Mouse (Mus musculus): ENCODE measurements around the gene Dip2b. TPM values are rescaled to one million over a fixed set of nuclear protein-coding genes. Genes with fewer than 3 reads are reported as not detected.

The Dip2b gene
- polyA plus RNA-seq, 1 experiment: 40.4 TPM

DNA sequence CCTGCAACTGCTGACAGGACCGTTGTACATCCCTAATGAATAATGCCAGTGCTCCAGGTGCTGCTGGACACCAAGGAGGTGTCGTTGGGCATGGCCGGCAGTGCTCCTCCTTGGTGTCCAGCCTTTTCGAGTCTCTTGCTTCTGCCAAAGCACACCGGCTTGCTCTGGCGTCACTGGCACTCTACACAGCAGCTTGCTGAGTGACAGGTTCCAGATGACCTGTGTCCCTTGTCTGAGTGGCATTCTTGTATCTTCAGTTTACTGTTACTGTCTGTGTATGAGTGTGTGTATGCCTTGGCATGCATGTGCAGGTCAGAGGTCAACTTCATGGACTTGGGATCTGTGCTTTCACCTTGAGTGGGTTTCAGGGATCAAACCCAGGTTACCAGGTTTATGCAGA is 83.0 kb downstream of the Dip2b start:
- no peaks in the 10 kb centered on the region for H3K27me3 ChIP-seq (ENCODE audit: control insufficient read depth, insufficient read depth, low read length)
- WGBS: 24% methylated on average over 6 of the region's 6 CpGs
- TF ChIP-seq POLR2A (IDR thresholded peaks at IDR 0.05; ENCODE audit: borderline replicate concordance, insufficient read depth, low read length) (no peak), CTCF (IDR thresholded peaks at IDR 0.05; ENCODE audit: borderline replicate concordance, insufficient read depth, low read depth, low read length) (no peak)

DNA sequence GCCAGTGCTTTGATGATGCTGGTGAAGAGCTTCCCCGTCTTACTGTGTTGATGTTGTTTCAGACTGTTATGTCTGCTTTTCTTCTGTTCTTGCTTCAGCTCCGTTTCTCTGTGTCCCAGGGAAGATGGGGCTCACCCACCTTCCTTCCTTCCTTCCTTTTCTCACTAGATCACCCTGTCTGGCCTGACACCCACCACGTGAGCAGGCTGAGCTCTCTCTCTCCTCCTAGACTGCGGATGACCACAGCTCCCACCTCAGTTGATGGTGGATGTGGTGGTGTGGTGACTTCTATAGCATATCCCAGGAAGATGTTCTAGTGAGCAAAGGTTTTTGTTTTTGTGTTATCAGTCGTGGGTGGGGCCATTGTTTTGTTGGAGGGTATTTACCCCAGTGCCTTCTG is 85.4 kb downstream of the Dip2b start:
- WGBS: 58% methylated on average over 5 of the region's 5 CpGs
- no peak for DNase-seq
- H3K27ac ChIP-seq (ENCODE audit: insufficient read depth, low read length): no peak overlapping the region
- no peaks in the 10 kb centered on the region for H3K27me3 ChIP-seq (ENCODE audit: control insufficient read depth, insufficient read depth, low read length)
- no peak overlapping the region for H3K4me3 ChIP-seq (replicated peaks; ENCODE audit: insufficient read depth, low read depth, low read length)
- no peak for TF ChIP-seq POLR2A (IDR thresholded peaks at IDR 0.05; ENCODE audit: borderline replicate concordance, insufficient read depth, low read length)
- TF ChIP-seq CTCF (IDR thresholded peaks at IDR 0.05; ENCODE audit: borderline replicate concordance, insufficient read depth, low read depth, low read length): no peak
- H3K4me1 ChIP-seq (ENCODE audit: control insufficient read depth, insufficient read depth, low read length): peaks cover 14% of the 10 kb centered on the region

More for the DNA sequence above, 83.0 kb downstream of the Dip2b start:
- H3K4me1 ChIP-seq (ENCODE audit: control insufficient read depth, insufficient read depth, low read length): peaks cover 13% of the 10 kb centered on the region
- DNase-seq: no peak
- H3K27ac ChIP-seq (ENCODE audit: insufficient read depth, low read length): no peak overlapping the region
- H3K4me3 ChIP-seq (replicated peaks; ENCODE audit: insufficient read depth, low read depth, low read length): no peak overlapping the region

DNA sequence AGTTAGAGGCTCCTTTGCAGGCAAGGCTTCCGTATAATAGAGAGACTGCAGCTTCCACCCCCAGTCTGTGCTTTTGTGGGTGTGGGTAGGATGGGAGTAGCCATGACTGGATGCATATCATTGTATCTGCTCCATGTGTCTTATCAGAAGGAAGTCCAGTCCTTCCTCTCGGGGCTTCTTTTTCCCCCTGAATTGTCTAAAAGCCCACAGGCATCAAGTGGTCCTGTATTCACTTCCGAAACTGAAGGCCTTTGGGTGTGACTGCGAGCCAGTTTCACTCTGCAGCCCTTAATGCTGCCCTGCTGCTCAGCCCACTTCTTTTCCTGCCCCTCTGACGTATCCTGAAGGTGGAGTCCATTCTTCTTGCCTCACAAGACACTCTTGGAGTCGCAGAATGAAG is 86.8 kb downstream of the Dip2b start:
- H3K27ac ChIP-seq (ENCODE audit: insufficient read depth, low read length): no peak overlapping the region
- no peak overlapping the region for H3K4me3 ChIP-seq (replicated peaks; ENCODE audit: insufficient read depth, low read depth, low read length)
- no peak for DNase-seq
- 71% methylated on average over 6 of the region's 6 CpGs for WGBS
- TF ChIP-seq POLR2A (IDR thresholded peaks at IDR 0.05; ENCODE audit: borderline replicate concordance, insufficient read depth, low read length) (no peak), CTCF (IDR thresholded peaks at IDR 0.05; ENCODE audit: borderline replicate concordance, insufficient read depth, low read depth, low read length) (no peak)
- H3K4me1 ChIP-seq (ENCODE audit: control insufficient read depth, insufficient read depth, low read length): peaks cover 14% of the 10 kb centered on the region
- no peaks in the 10 kb centered on the region for H3K27me3 ChIP-seq (ENCODE audit: control insufficient read depth, insufficient read depth, low read length)

DNA sequence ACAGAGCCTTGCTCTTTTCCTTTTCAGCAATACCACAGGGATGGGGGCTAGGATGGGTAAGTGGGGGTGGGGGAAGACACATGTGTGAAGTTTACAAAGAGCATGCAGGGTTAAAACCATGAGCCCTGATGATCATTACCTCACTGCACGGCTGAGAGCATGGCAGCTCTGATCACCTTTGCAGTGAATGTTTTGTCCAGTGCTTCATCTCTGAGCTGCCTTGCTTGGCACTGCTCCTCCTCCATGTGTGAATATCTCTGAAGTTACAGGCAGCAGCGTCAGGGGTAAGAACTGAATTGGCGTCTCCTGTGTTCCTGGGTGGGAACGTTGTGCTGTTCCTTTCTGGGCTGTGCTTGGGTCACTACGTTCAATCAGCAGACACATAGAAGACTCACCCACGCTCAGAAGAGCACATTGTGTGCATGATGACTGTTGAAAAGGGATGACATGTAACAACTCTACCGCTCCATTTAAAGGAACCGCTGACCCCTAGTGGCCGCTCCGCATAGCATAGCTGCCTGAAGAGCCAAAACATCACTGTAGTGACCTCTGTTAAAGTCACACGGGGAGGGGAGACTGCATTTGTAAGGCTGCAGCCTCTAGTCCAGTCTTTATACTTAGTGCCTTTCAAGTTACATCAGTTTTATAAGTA is 88.1 kb downstream of the Dip2b start:
- Histone ChIP-seq H3K4me1 (ENCODE audit: control insufficient read depth, insufficient read depth, low read length) (peaks cover 11% of the 10 kb centered on the region), H3K27ac (ENCODE audit: insufficient read depth, low read length) (peak overlapping the region; percentile 47; the same call in 1 of the 2 replicates), H3K4me3 (replicated peaks; ENCODE audit: insufficient read depth, low read depth, low read length) (peak overlapping the region; percentile 36), H3K27me3 (ENCODE audit: control insufficient read depth, insufficient read depth, low read length) (no peaks in the 10 kb centered on the region)
- TF ChIP-seq POLR2A (IDR thresholded peaks at IDR 0.05; ENCODE audit: borderline replicate concordance, insufficient read depth, low read length): no peak
- TF ChIP-seq CTCF (IDR thresholded peaks at IDR 0.05; ENCODE audit: borderline replicate concordance, insufficient read depth, low read depth, low read length): peak; percentile 93
- WGBS: 3% methylated on average over 11 of the region's 11 CpGs
- DNase-seq: peak; percentile 84 to 91

DNA sequence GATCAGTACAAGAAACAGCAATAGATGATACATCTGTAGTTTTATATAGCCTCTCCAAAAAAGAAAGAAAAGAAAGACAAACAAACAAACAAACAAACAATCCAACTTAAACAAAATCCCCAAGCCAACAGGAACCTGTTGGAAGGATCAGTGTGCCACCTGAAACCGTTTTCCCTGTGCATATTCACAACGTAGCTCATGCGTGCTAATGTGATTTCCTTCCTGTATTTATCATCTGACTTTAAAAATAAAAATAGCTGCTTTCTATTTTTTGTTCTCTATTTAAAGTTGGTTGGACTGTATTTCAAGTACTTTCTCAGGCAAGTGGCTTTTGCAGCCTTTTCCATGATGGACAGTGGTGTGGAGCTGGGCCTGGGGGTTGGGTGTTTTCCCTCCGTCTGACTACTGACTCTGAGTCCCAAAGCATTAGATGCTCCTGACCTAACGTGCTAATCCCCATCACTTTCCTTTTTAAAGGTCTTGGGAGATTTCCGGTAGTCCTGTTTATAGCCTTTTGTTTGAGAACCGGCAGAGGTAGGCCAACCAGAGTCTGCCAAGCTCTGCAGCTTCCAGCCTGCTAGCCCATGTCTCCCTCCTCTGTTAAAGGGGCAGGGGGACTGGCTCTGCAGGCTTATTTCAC is 90.8 kb downstream of the Dip2b start:
- TF ChIP-seq POLR2A (IDR thresholded peaks at IDR 0.05; ENCODE audit: borderline replicate concordance, insufficient read depth, low read length): no peak
- no peak for TF ChIP-seq CTCF (IDR thresholded peaks at IDR 0.05; ENCODE audit: borderline replicate concordance, insufficient read depth, low read depth, low read length)
- peak in 1 of 2 experiments; percentile 41 for DNase-seq
- H3K27ac ChIP-seq (ENCODE audit: insufficient read depth, low read length): peak overlapping the region; percentile 51; the same call in 1 of the 2 replicates
- no peak overlapping the region for H3K4me3 ChIP-seq (replicated peaks; ENCODE audit: insufficient read depth, low read depth, low read length)
- H3K4me1 ChIP-seq (ENCODE audit: control insufficient read depth, insufficient read depth, low read length): peaks cover 9% of the 10 kb centered on the region
- 17% methylated on average over 7 of the region's 7 CpGs for WGBS
- H3K27me3 ChIP-seq (ENCODE audit: control insufficient read depth, insufficient read depth, low read length): no peaks in the 10 kb centered on the region

DNA sequence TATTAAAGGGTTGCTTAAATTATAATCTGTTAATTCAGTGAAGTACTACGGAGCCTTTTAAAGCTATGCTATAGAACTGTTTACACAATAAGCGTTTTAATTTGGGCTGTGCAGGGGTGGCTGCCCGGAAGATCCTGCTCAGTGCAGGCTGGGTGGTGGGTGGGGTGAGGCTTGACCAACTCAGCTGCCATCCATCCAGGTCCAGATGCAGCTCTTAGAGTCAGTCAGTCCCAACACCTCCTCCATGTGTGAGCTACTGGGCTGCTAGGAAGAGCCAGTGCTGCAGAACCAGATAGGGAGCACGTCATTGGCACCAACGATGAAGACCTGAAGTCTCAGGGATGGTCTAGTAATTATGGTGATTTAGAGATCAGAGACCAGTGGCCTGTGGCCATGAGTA is 101.2 kb downstream of the Dip2b start:
- Histone ChIP-seq H3K27me3 (ENCODE audit: control insufficient read depth, insufficient read depth, low read length) (no peaks in the 10 kb centered on the region), H3K4me3 (replicated peaks; ENCODE audit: insufficient read depth, low read depth, low read length) (no peak overlapping the region), H3K4me1 (ENCODE audit: control insufficient read depth, insufficient read depth, low read length) (peaks cover 7% of the 10 kb centered on the region), H3K27ac (ENCODE audit: insufficient read depth, low read length) (no peak overlapping the region)
- no peak for DNase-seq
- 95% methylated on average over 5 of the region's 5 CpGs for WGBS
- TF ChIP-seq POLR2A (IDR thresholded peaks at IDR 0.05; ENCODE audit: borderline replicate concordance, insufficient read depth, low read length) (no peak), CTCF (IDR thresholded peaks at IDR 0.05; ENCODE audit: borderline replicate concordance, insufficient read depth, low read depth, low read length) (no peak)

DNA sequence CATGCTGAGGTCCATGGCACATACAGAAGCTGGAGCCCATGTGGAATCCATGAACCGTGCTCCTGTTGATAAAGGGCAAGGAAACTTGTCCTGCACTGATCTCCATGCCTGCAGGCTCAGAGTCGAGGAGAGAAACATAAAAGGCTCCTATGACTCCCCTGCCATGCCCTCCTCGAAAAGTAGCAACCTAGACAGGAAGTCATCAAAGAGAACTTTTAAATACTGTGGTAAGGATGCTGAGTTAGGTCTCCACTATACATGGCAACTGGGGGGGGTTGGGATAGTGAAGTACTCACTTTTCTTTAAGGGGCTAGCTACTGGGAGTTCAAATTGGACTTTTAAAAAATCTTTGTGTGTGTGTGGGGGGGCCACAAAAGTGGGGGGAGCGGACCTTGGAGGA is 102.0 kb downstream of the Dip2b start:
- Histone ChIP-seq H3K4me3 (replicated peaks; ENCODE audit: insufficient read depth, low read depth, low read length) (no peak overlapping the region), H3K4me1 (ENCODE audit: control insufficient read depth, insufficient read depth, low read length) (peaks cover 12% of the 10 kb centered on the region), H3K27me3 (ENCODE audit: control insufficient read depth, insufficient read depth, low read length) (no peaks in the 10 kb centered on the region), H3K27ac (ENCODE audit: insufficient read depth, low read length) (no peak overlapping the region)
- 81% methylated on average over 4 of the region's 4 CpGs for WGBS
- TF ChIP-seq CTCF (IDR thresholded peaks at IDR 0.05; ENCODE audit: borderline replicate concordance, insufficient read depth, low read depth, low read length): no peak
- TF ChIP-seq POLR2A (IDR thresholded peaks at IDR 0.05; ENCODE audit: borderline replicate concordance, insufficient read depth, low read length): no peak
- DNase-seq: no peak
